Mouse (Mus musculus) kidney, adult 2 months (tissue): ENCODE results near the gene Armc10. TPM values are rescaled to one million over a fixed set of nuclear protein-coding genes. Genes with fewer than 3 reads are reported as not detected.

Source experiments
- DNase-seq: peaks from one replicate; pipeline ENCODE4 v3.0.0; 2021
- H3K27ac ChIP-seq: fragments of 200-500 bp; 2 replicates; pipeline ENCODE4 v1.5.1; 2012; ENCODE audit warnings: low read depth, low read length, control low read depth, inconsistent platforms; ENCODE audit not compliant: insufficient read depth
- H3K27me3 ChIP-seq: fragments of 200-500 bp; replicated peaks from 2 replicates; pipeline ENCODE4 v1.6.1; 2012; ENCODE audit warnings: mild to moderate bottlenecking, moderate library complexity, low read length, inconsistent platforms; ENCODE audit not compliant: control insufficient read depth, insufficient read depth
- H3K36me3 ChIP-seq: fragments of 200-500 bp; 2 replicates; pipeline ENCODE4 v1.6.1; 2012; ENCODE audit warnings: mild to moderate bottlenecking, moderate library complexity, low read length, inconsistent platforms; ENCODE audit not compliant: control insufficient read depth, insufficient read depth
- H3K4me1 ChIP-seq: fragments of 200-500 bp; 2 replicates; pipeline ENCODE4 v1.6.1; 2011; ENCODE audit warnings: low read length; ENCODE audit not compliant: control insufficient read depth, insufficient read depth
- H3K4me3 ChIP-seq: fragments of 200-500 bp; 2 replicates; pipeline ENCODE4 v1.5.1; 2011; ENCODE audit warnings: mild to moderate bottlenecking, low read depth, low read length, control low read depth; ENCODE audit not compliant: insufficient read depth
- CTCF ChIP-seq: fragments of 200-500 bp; conservative IDR thresholded peaks from 2 replicates; pipeline ENCODE4 v1.5.1; 2011; ENCODE audit warnings: low read depth, mild to moderate bottlenecking, control low read depth, low read length, moderate library complexity, mixed read lengths; ENCODE audit not compliant: insufficient read depth, insufficient read length
- POLR2A ChIP-seq: fragments of 200-500 bp; IDR thresholded peaks from one replicate; pipeline ENCODE4 v1.6.1; 2011; ENCODE audit warnings: low read depth, low read length, control low read depth
- WGBS: fragments of 180-500 bp; shearing (Covaris S2); methylation state at CpG from one replicate; pipeline ENCODE4 v1.1.7; 2018; 5-methylcytosine and 5-hydroxymethylcytosine counted together
- polyA plus RNA-seq: library from polyadenylated mRNA; depleted of rRNA; stranded (reverse); fragments of >200 nt; gene quantifications from 2 replicates; pipeline ENCODE4 v1.2.3, GENCODE M21; 2012

Gene Armc10
- polyA plus RNA-seq, 1 experiment = 24.0 TPM

GRCm38 (mm10) chr5:21616450-21617009, 29.1 kb upstream of the Armc10 start:
- Histone ChIP-seq H3K4me1 (no peaks in the 10 kb centered on the region), H3K27ac (no peak overlapping the region), H3K27me3 (no peaks in the 10 kb centered on the region), H3K4me3 (no peak overlapping the region), H3K36me3 (no peaks in the 10 kb centered on the region)
- DNase-seq = no peak
- TF ChIP-seq POLR2A = no peak
- no peak for TF ChIP-seq CTCF
- WGBS = 86% methylated on average over 3 of the region's 3 CpGs

GRCm38 (mm10) chr5:21625916-21626315, 19.7 kb upstream of the Armc10 start:
- no peaks in the 10 kb centered on the region for H3K27me3 ChIP-seq
- no peak overlapping the region for H3K4me3 ChIP-seq
- no peaks in the 10 kb centered on the region for H3K4me1 ChIP-seq
- H3K27ac ChIP-seq = no peak overlapping the region
- no peaks in the 10 kb centered on the region for H3K36me3 ChIP-seq
- TF ChIP-seq CTCF (no peak), POLR2A (no peak)
- DNase-seq = no peak

GRCm38 (mm10) chr5:21640961-21641360, 4.7 kb upstream of the Armc10 start:
- no peaks in the 10 kb centered on the region for H3K27me3 ChIP-seq
- no peak overlapping the region for H3K27ac ChIP-seq
- no peaks in the 10 kb centered on the region for H3K4me1 ChIP-seq
- TF ChIP-seq CTCF (peak; percentile 58), POLR2A (no peak)
- H3K36me3 ChIP-seq = no peaks in the 10 kb centered on the region
- 4% methylated on average over 1 of the region's 1 CpGs for WGBS
- H3K4me3 ChIP-seq = no peak overlapping the region
- peak; percentile 35 for DNase-seq

DNA sequence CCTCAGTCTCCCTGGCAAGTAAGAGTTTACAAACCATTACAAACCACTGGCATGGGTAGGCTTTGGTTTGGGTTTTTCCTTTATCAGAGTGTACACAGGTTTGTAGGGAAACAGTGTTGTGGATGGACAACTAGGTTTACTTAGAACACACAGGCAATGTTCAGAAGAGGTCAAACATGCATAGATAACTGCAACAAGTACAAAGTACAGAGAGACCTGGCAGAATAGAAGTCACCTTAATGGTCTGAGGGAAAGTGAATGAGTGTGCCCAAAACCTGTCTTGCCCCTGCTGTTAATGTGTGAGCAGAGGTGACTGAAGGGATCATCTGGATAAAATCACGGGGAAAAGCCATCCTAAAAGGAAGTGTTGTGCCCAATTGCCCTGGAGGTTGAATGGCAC, 2.0 kb upstream of the Armc10 start:
- H3K36me3 ChIP-seq = peaks cover under 1% of the 10 kb centered on the region
- H3K4me1 ChIP-seq = peaks cover 5% of the 10 kb centered on the region
- WGBS = 25% methylated on average over 1 of the region's 1 CpGs
- H3K4me3 ChIP-seq = no peak overlapping the region
- TF ChIP-seq CTCF (no peak), POLR2A (no peak)
- no peak for DNase-seq
- H3K27ac ChIP-seq = no peak overlapping the region
- H3K27me3 ChIP-seq = no peaks in the 10 kb centered on the region

DNA sequence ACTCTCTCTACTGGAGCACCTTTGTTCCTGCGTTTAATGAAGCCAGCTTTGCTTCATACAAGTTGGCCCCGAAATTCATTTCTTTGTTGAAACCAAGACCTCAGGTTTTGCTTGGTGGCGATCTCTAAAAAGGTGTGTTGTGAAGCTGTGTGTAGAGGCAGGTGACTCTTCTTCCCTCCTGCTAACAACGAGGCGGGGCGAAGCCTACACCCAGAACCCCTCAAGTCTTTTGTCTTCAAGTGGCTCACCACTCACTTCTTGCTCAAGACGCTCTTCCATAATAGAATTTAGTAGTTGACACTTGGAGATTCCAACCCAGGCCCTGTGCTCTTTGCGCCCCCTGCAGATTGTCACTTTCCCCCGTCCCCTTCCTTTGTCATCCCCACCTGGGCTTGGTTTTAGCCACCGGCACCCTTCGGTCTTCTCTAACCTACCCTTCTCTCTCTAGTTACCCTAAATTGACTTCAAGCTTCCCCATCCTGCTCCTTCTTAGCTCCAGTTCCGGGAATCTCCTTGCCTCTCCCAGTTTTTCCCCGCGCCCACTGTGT, 648 bp upstream of the Armc10 start:
- peak overlapping the region; percentile 20 for H3K4me3 ChIP-seq
- DNase-seq = no peak
- 21% methylated on average over 14 of the region's 14 CpGs for WGBS
- TF ChIP-seq CTCF (no peak), POLR2A (no peak)
- H3K27ac ChIP-seq = no peak overlapping the region
- H3K27me3 ChIP-seq = no peaks in the 10 kb centered on the region
- H3K36me3 ChIP-seq = peaks cover 2% of the 10 kb centered on the region
- H3K4me1 ChIP-seq = peaks cover 5% of the 10 kb centered on the region

DNA sequence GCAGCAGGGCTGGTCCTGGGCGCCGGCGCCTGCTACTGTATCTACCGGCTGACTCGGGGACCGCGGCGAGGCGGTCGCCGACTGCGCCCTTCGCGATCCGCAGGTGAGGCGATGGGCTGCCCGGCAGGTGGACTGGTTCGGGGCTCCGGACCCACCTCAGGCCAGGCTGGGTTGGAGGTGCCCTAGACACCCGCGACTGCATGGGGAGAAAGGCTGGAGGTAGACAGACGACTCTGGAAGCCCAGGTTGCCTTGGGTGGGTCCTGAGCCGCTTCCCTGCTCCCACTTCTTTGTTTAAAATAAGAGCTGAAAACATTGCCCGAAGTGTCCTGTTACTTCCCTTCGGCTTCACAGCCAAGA, 499 bp downstream of the Armc10 start:
- peak overlapping the region; percentile 64 for H3K4me3 ChIP-seq
- WGBS = under 1% methylated on average over 25 of the region's 25 CpGs
- TF ChIP-seq CTCF = no peak
- TF ChIP-seq POLR2A = no peak
- peaks cover 2% of the 10 kb centered on the region for H3K36me3 ChIP-seq
- DNase-seq = no peak
- H3K27me3 ChIP-seq = no peaks in the 10 kb centered on the region
- 0 out of 2 replicates have a peak overlapping the region, but pooled peaks have one; percentile 33 for H3K27ac ChIP-seq
- H3K4me1 ChIP-seq = peaks cover 5% of the 10 kb centered on the region

DNA sequence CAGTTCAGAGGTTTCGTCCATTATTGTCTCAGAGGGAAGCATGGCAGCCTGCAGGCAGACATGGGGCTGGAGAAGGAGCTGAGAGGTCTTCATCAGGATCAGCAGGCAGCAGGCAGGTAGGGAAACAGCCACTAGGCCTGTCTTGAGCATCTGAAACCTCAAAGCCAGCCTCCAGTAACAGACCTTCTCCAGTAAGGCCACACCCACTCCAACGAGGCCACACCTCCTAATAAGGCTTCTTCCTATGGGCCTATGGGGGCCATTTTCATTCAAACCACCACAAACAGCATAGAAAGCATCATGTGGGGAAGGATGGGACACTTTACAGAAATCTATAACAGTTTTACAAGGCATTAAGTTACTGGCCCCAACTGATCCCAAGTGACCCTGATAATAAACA, 5.1 kb downstream of the Armc10 start:
- H3K4me1 ChIP-seq = peaks cover 5% of the 10 kb centered on the region
- TF ChIP-seq CTCF = no peak
- DNase-seq = no peak
- no peaks in the 10 kb centered on the region for H3K27me3 ChIP-seq
- H3K27ac ChIP-seq = no peak overlapping the region
- peaks cover 4% of the 10 kb centered on the region for H3K36me3 ChIP-seq
- no peak overlapping the region for H3K4me3 ChIP-seq
- WGBS = 71% methylated on average over 2 of the region's 2 CpGs

- Histone ChIP-seq H3K4me1 (no peaks in the 10 kb centered on the region), H3K4me3 (no peak overlapping the region), H3K36me3 (peaks cover 4% of the 10 kb centered on the region), H3K27me3 (no peaks in the 10 kb centered on the region), H3K27ac (no peak overlapping the region)
- 74% methylated on average over 7 of the region's 7 CpGs for WGBS
- no peak for DNase-seq
- TF ChIP-seq POLR2A (no peak), CTCF (no peak)
Measured at GRCm38 (mm10) chr5:21651885-21652612, 6.4 kb downstream of the Armc10 start.
